Mouse (Mus musculus): ENCODE data around the gene Smap2. TPM values are rescaled to one million over a fixed set of nuclear protein-coding genes. Genes with fewer than 3 reads are reported as not detected.

Gene Smap2
- polyA plus RNA-seq, 1 experiment from 2014 or later, result 46.6 TPM

GRCm38 (mm10) chr4:121016021-121016898 lies 787 bp downstream of the Smap2 start:
- peaks cover 22% of the 10 kb centered on the region for H3K4me1 ChIP-seq
- no peaks in the 10 kb centered on the region for H3K36me3 ChIP-seq (replicated peaks)
- 7% methylated on average over 37 of the region's 40 CpGs for WGBS
- peak overlapping the region; percentile 98 for H3K4me3 ChIP-seq
- peak; percentile 58 for ATAC-seq (replicated peaks)
- peak overlapping the region; percentile 82 for H3K9ac ChIP-seq
- no peaks in the 10 kb centered on the region for H3K27me3 ChIP-seq (replicated peaks)
- H3K27ac ChIP-seq, result peak overlapping the region; percentile 81
- H3K9me3 ChIP-seq, result no peaks in the 10 kb centered on the region
- H3K4me2 ChIP-seq, result peak overlapping the region; percentile 81

DNA sequence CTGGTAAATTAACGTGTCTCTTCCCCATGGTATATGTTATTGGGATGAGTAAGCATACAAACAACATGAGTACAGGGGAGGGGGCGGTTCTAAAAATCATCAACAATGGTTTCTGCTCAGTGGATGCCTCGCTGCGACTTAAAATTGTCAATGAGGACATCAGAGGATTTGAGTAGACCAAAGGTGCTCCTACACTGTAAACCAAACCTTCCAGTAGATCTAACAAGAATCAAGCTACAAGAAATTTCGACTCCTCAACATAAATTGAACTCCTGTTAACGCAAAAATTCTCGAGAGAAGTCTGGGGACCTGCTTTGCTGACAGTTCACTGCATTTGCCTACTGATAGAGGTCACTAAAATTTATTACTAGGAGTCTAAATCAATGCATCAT lies 1.8 kb downstream of the Smap2 start:
- Histone ChIP-seq H3K4me1 (peaks cover 26% of the 10 kb centered on the region), H3K36me3 (replicated peaks) (no peaks in the 10 kb centered on the region), H3K27me3 (replicated peaks) (no peaks in the 10 kb centered on the region), H3K4me3 (peak overlapping the region; percentile 98), H3K9me3 (no peaks in the 10 kb centered on the region), H3K9ac (no peak overlapping the region), H3K27ac (no peak overlapping the region), H3K4me2 (peak overlapping the region; percentile 81)
- ATAC-seq (replicated peaks), result no peak
- 82% methylated on average over 7 of the region's 7 CpGs for WGBS

- WGBS, result 83% methylated on average over 10 of the region's 10 CpGs
- 0 out of 2 replicates have a peak overlapping the region, but pooled peaks have one; percentile 98 for H3K4me3 ChIP-seq
- H3K9ac ChIP-seq, result no peak overlapping the region
- H3K4me1 ChIP-seq, result peaks cover 26% of the 10 kb centered on the region
- no peaks in the 10 kb centered on the region for H3K36me3 ChIP-seq (replicated peaks)
- H3K9me3 ChIP-seq, result no peaks in the 10 kb centered on the region
- H3K4me2 ChIP-seq, result peak overlapping the region; percentile 81
- H3K27me3 ChIP-seq (replicated peaks), result no peaks in the 10 kb centered on the region
- no peak overlapping the region for H3K27ac ChIP-seq
- ATAC-seq (replicated peaks), result no peak
Observed at GRCm38 (mm10) chr4:121014594-121015267, 2.3 kb downstream of the Smap2 start.

DNA sequence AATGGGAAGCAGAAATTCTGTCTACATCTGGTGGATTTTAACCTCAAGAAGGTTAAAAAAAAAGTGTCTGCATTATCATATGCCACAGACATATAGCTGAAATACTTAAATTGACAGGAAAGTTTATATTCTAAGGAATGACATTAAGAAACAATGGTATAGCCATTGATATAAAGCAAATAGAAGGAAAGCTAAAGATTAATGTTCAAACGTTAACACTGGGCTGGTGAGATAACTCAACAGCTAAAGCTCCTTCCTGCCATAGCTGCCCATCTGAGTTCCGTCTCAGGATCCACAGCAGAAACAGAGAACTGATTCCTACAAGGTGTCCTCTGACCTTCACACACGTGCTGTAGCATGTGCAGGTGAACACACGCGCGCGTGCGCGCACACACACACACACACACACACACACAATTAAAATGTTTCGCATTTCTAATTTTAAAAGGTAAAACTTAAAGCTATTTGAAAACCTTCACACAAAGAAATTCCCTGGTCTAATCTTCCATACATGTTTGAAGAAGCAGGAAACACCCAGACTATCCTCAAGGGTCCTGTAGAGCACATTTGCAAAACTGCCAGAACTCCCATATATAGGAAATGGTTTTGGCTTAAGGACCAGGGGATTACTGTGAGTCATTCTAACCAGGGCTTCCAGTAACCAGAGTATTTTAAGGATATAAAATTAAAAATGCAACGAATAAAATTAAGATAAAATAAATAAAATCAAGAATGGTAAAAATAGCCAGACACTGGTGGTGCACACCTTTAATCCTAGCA lies 6.1 kb downstream of the Smap2 start:
- H3K27ac ChIP-seq, result no peak overlapping the region
- H3K9me3 ChIP-seq, result no peaks in the 10 kb centered on the region
- H3K36me3 ChIP-seq (replicated peaks), result no peaks in the 10 kb centered on the region
- no peak overlapping the region for H3K4me2 ChIP-seq
- H3K4me1 ChIP-seq, result peaks cover 23% of the 10 kb centered on the region
- H3K27me3 ChIP-seq (replicated peaks), result no peaks in the 10 kb centered on the region
- no peak overlapping the region for H3K4me3 ChIP-seq
- H3K9ac ChIP-seq, result no peak overlapping the region
- 84% methylated on average over 11 of the region's 11 CpGs for WGBS
- no peak for ATAC-seq (replicated peaks)

GRCm38 (mm10) chr4:121009151-121009550 lies 7.9 kb downstream of the Smap2 start:
- Histone ChIP-seq H3K27me3 (replicated peaks) (no peaks in the 10 kb centered on the region), H3K27ac (no peak overlapping the region), H3K9me3 (no peaks in the 10 kb centered on the region), H3K4me1 (peaks cover 15% of the 10 kb centered on the region), H3K9ac (no peak overlapping the region), H3K4me3 (no peak overlapping the region), H3K4me2 (no peak overlapping the region), H3K36me3 (replicated peaks) (no peaks in the 10 kb centered on the region)
- 87% methylated on average over 5 of the region's 5 CpGs for WGBS
- no peak for ATAC-seq (replicated peaks)

- WGBS, result 82% methylated on average over 3 of the region's 3 CpGs
- ATAC-seq (replicated peaks), result no peak
- H3K4me3 ChIP-seq, result no peak overlapping the region
Observed at GRCm38 (mm10) chr4:121008071-121008745, 8.8 kb downstream of the Smap2 start.

GRCm38 (mm10) chr4:121007006-121007405 lies 10.0 kb downstream of the Smap2 start:
- no peak for ATAC-seq (replicated peaks)
- Histone ChIP-seq H3K27ac (no peak overlapping the region), H3K4me2 (no peak overlapping the region), H3K9me3 (no peaks in the 10 kb centered on the region), H3K27me3 (replicated peaks) (no peaks in the 10 kb centered on the region), H3K4me1 (peaks cover 30% of the 10 kb centered on the region), H3K4me3 (no peak overlapping the region), H3K9ac (no peak overlapping the region), H3K36me3 (replicated peaks) (no peaks in the 10 kb centered on the region)

More at GRCm38 (mm10) chr4:121008071-121008745, 8.8 kb downstream of the Smap2 start:
- H3K9me3 ChIP-seq, result no peaks in the 10 kb centered on the region
- H3K9ac ChIP-seq, result no peak overlapping the region
- no peak overlapping the region for H3K27ac ChIP-seq
- no peak overlapping the region for H3K4me2 ChIP-seq
- no peaks in the 10 kb centered on the region for H3K36me3 ChIP-seq (replicated peaks)
- peaks cover 20% of the 10 kb centered on the region for H3K4me1 ChIP-seq
- no peaks in the 10 kb centered on the region for H3K27me3 ChIP-seq (replicated peaks)

DNA sequence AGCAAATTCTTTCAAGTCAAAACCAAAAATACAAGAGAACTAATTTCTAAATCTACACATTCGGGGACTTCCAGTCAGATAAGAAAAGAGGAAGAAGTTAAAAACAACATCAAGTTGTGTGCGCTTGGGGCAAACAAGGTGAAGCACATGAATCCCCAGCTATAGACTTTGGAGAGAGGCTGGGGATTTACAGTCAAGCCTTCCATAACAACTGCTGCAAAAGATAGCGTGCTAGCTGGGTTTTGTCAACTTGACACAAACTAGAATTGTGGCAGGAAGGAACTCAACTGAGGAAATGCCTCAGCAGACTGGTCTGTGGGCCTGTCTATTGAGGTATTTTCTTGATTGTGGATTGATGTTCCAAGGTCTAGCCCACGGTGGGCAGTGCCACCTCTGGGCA lies 12.4 kb downstream of the Smap2 start:
- WGBS, result 88% methylated on average over 4 of the region's 4 CpGs
- H3K27me3 ChIP-seq (replicated peaks), result no peaks in the 10 kb centered on the region
- ATAC-seq (replicated peaks), result no peak
- no peak overlapping the region for H3K4me2 ChIP-seq
- H3K9ac ChIP-seq, result no peak overlapping the region
- H3K9me3 ChIP-seq, result no peaks in the 10 kb centered on the region
- peaks cover 32% of the 10 kb centered on the region for H3K4me1 ChIP-seq
- no peaks in the 10 kb centered on the region for H3K36me3 ChIP-seq (replicated peaks)
- H3K4me3 ChIP-seq, result no peak overlapping the region
- H3K27ac ChIP-seq, result peak overlapping the region; percentile 81; the same call in 1 of the 2 replicates

DNA sequence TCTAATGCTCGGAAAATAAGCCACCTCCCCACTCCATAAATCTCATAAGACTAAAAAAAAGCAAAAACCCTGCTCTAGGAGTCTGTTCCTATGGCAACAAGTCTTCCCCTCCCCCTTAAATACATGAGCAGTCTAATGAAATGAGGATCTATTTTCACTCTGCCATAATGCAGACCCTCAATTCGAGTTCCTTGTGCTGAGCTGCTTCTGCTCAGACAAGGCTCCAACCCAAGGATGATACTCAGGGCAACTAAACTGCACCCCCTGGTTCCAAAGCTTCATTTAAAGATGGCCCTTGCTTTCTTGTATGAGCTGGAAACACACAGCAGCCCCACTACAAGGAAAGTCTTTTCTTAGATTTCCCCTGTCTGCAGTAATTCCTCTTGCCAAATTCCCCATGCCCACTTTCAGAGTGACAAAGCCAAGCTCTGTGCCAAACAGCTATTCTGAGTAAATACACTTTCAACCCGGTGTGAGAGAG lies 13.4 kb downstream of the Smap2 start:
- H3K4me3 ChIP-seq, result no peak overlapping the region
- H3K4me1 ChIP-seq, result peaks cover 32% of the 10 kb centered on the region
- no peak overlapping the region for H3K9ac ChIP-seq
- H3K9me3 ChIP-seq, result no peaks in the 10 kb centered on the region
- H3K27me3 ChIP-seq (replicated peaks), result no peaks in the 10 kb centered on the region
- peak overlapping the region; percentile 81 for H3K27ac ChIP-seq
- peak; percentile 80 for ATAC-seq (replicated peaks)
- 9% methylated on average over 3 of the region's 3 CpGs for WGBS
- peak overlapping the region; percentile 21 for H3K4me2 ChIP-seq
- H3K36me3 ChIP-seq (replicated peaks), result no peaks in the 10 kb centered on the region

DNA sequence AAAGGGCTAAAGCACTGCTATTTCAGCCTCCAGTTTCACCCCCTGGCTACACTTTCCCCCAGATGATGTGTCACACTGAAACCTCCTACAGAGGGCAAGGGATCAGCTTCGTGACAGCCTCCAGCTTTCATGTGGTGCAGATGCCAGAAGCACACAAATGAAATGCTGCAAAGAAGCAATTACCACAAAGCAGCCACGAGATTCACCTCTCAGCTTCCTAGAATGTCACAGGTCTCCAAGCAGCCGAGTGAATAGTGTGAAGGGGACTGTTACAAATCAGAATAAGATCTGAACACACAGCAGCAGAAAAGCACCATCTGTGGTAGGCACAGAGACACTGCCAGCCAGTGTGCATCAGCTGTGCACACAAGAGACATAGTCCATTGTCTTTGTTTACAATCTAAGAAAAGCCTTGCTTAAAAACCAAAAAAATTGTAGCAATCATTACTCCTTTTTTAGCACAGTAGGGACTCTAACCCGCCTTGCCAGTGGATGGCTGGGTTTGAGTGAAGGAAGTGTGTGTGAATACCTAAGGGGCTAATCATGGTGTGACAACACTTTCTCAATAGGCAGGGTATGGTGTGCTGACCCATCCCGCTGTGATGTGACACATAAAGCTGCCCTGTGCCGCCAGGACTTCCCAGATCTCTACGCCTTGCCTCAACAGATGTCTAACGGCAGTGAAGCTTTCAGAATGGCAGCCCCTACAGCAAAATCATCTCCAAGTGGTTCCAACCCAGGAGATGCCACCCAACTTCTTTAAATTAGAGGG lies 14.5 kb downstream of the Smap2 start:
- Histone ChIP-seq H3K4me1 (peaks cover 32% of the 10 kb centered on the region), H3K9ac (0 out of 2 replicates have a peak overlapping the region, but pooled peaks have one; percentile 0), H3K4me3 (no peak overlapping the region), H3K27me3 (replicated peaks) (no peaks in the 10 kb centered on the region), H3K36me3 (replicated peaks) (no peaks in the 10 kb centered on the region), H3K4me2 (peak overlapping the region; percentile 20), H3K27ac (peak overlapping the region; percentile 77), H3K9me3 (no peaks in the 10 kb centered on the region)
- 9% methylated on average over 8 of the region's 8 CpGs for WGBS
- ATAC-seq (replicated peaks), result peak; percentile 79

- peaks cover 32% of the 10 kb centered on the region for H3K4me1 ChIP-seq
- no peaks in the 10 kb centered on the region for H3K36me3 ChIP-seq (replicated peaks)
- H3K27me3 ChIP-seq (replicated peaks), result no peaks in the 10 kb centered on the region
- no peak for ATAC-seq (replicated peaks)
- WGBS, result 77% methylated on average over 1 of the region's 1 CpGs
- no peaks in the 10 kb centered on the region for H3K9me3 ChIP-seq
- no peak overlapping the region for H3K9ac ChIP-seq
- H3K4me2 ChIP-seq, result no peak overlapping the region; the same call in 1 of the 2 replicates
- H3K27ac ChIP-seq, result peak overlapping the region; percentile 77
- H3K4me3 ChIP-seq, result no peak overlapping the region
Observed at GRCm38 (mm10) chr4:121001659-121002058, 15.4 kb downstream of the Smap2 start.

Data from midbrain, embryonic 15.5 days (tissue).